Mouse (Mus musculus): ENCODE measurements around the gene Pde4d. TPM values are rescaled to one million over a fixed set of nuclear protein-coding genes. Genes with fewer than 3 reads are reported as not detected.

Gene Pde4d
- polyA plus RNA-seq, 3 experiments from 2014 or later, result 6.8 to 7.6 (median 7.4) TPM

- ATAC-seq, result no peak
Measured at GRCm38 (mm10) chr13:109533838-109534523, 1084.2 kb downstream of the Pde4d start.

GRCm38 (mm10) chr13:109534709-109535284 is 1085.0 kb downstream of the Pde4d start:
- no peak for ATAC-seq

- ATAC-seq, result no peak
Measured at GRCm38 (mm10) chr13:109536636-109537035, 1086.9 kb downstream of the Pde4d start.

- ATAC-seq, result no peak
Measured at GRCm38 (mm10) chr13:109539371-109539770, 1089.6 kb downstream of the Pde4d start.

- ATAC-seq, result no peak
Measured at GRCm38 (mm10) chr13:109544646-109545045, 1094.9 kb downstream of the Pde4d start.

- peak; percentile 57 for ATAC-seq
Measured at GRCm38 (mm10) chr13:109546337-109546736, 1096.6 kb downstream of the Pde4d start.

- ATAC-seq, result no peak
Measured at GRCm38 (mm10) chr13:109547006-109547587, 1097.3 kb downstream of the Pde4d start.

GRCm38 (mm10) chr13:109547700-109548099 is 1098.0 kb downstream of the Pde4d start:
- ATAC-seq, result peak; percentile 84

- ATAC-seq, result no peak
Measured at GRCm38 (mm10) chr13:109548263-109548662, 1098.5 kb downstream of the Pde4d start.

GRCm38 (mm10) chr13:109548771-109549555 is 1099.2 kb downstream of the Pde4d start:
- no peak for ATAC-seq

- ATAC-seq, result no peak
Measured at GRCm38 (mm10) chr13:109551836-109552235, 1102.1 kb downstream of the Pde4d start.

- no peak for ATAC-seq
Measured at GRCm38 (mm10) chr13:109555513-109555912, 1105.8 kb downstream of the Pde4d start.

GRCm38 (mm10) chr13:109556853-109557252 is 1107.1 kb downstream of the Pde4d start:
- ATAC-seq, result no peak

GRCm38 (mm10) chr13:109558341-109559257 is 1108.9 kb downstream of the Pde4d start:
- peak; percentile 68 for ATAC-seq

GRCm38 (mm10) chr13:109560261-109560660 is 1110.5 kb downstream of the Pde4d start:
- ATAC-seq, result no peak

- no peak for ATAC-seq
Measured at GRCm38 (mm10) chr13:109568638-109569468, 1119.1 kb downstream of the Pde4d start.

- ATAC-seq, result no peak
Measured at GRCm38 (mm10) chr13:109569491-109569890, 1119.7 kb downstream of the Pde4d start.

GRCm38 (mm10) chr13:109576725-109577124 is 1127.0 kb downstream of the Pde4d start:
- no peak for ATAC-seq

- no peak for ATAC-seq
Measured at GRCm38 (mm10) chr13:109577454-109577853, 1127.7 kb downstream of the Pde4d start.

GRCm38 (mm10) chr13:109577901-109578300 is 1128.2 kb downstream of the Pde4d start:
- ATAC-seq, result no peak

All from inflammation-experienced regulatory T-cells, adult 6 months (primary cell).